Mouse (Mus musculus) CH12.LX (cell line): Measurements from ENCODE around the gene Etv6.

Experiments
- CHD2 ChIP-seq: IDR thresholded peaks from 2 replicates; pipeline ENCODE4 v1.6.1; 2011; ENCODE audit warnings: low read length, improper control_type of control experiment
- CTCF ChIP-seq, 2 experiments: IDR thresholded peaks in 1 of 2; conservative IDR thresholded peaks in 1 of 2; 2 replicates each; pipeline ENCODE4 v1.5.1; 2011 to 2012; ENCODE audit warnings: low read depth in 2 of 2, low read length in 2 of 2, improper control_type of control experiment in 1 of 2, inconsistent platforms in 1 of 2, mild to moderate bottlenecking in 1 of 2, moderate library complexity in 1 of 2
- EP300 ChIP-seq: IDR thresholded peaks from 2 replicates; pipeline ENCODE4 v1.6.1; 2011; ENCODE audit warnings: low read length, improper control_type of control experiment
- ETS1 ChIP-seq: conservative IDR thresholded peaks from 2 replicates; pipeline ENCODE4 v1.6.1; 2012; ENCODE audit warnings: low read depth, mild to moderate bottlenecking, inconsistent platforms, low read length, improper control_type of control experiment, moderate library complexity
- KAT2A ChIP-seq: IDR thresholded peaks from 2 replicates; pipeline ENCODE4 v1.6.1; 2012; ENCODE audit warnings: low read length, improper control_type of control experiment, inconsistent platforms; ENCODE audit not compliant: insufficient replicate concordance
- MYC ChIP-seq: IDR thresholded peaks from 2 replicates; pipeline ENCODE4 v1.6.1; 2011; ENCODE audit warnings: low read depth, mild to moderate bottlenecking, improper control_type of control experiment, low read length
- POLR2A ChIP-seq: IDR thresholded peaks from 2 replicates; pipeline ENCODE4 v1.6.1; 2011; ENCODE audit warnings: low read depth, mild to moderate bottlenecking, improper control_type of control experiment, low read length
- RAD21 ChIP-seq: IDR thresholded peaks from 2 replicates; pipeline ENCODE4 v1.6.1; 2011; ENCODE audit warnings: low read depth, mild to moderate bottlenecking, low read length, improper control_type of control experiment, moderate library complexity
- RCOR1 ChIP-seq: conservative IDR thresholded peaks from 2 replicates; pipeline ENCODE4 v1.6.1; 2012; ENCODE audit warnings: low read depth, mild to moderate bottlenecking, inconsistent platforms, low read length, improper control_type of control experiment
- USF2 ChIP-seq: conservative IDR thresholded peaks from 2 replicates; pipeline ENCODE4 v1.6.1; 2011; ENCODE audit warnings: low read depth, low read length, improper control_type of control experiment

- TF ChIP-seq ETS1 (no peak), MYC (no peak), USF2 (no peak), POLR2A (no peak), KAT2A (no peak), CTCF (conservative IDR thresholded peaks at IDR 0.05 in 1 of 2, IDR thresholded peaks at IDR 0.05 in 1 of 2; ENCODE audit: low read depth in 2 of 2, low read length in 2 of 2) (no peak), RCOR1 (no peak), CHD2 (no peak), RAD21 (no peak), EP300 (no peak)
These were observed 47.5 kb upstream of the Etv6 start for GRCm38 (mm10) chr6:133988011-133988410.
